Mouse (Mus musculus) brain, embryonic 14.5 days (tissue): ENCODE measurements around the gene Fggy.

Source experiments
- CTCF ChIP-seq: fragments of 200-500 bp; IDR thresholded peaks from 2 replicates; pipeline ENCODE4 v1.5.1; 2012; ENCODE audit warnings: inconsistent platforms, mild to moderate bottlenecking, moderate library complexity, borderline replicate concordance; ENCODE audit not compliant: insufficient read depth, insufficient read length; ENCODE audit errors: extremely low read depth
- POLR2A ChIP-seq: fragments of 200-500 bp; IDR thresholded peaks from 2 replicates; pipeline ENCODE4 v1.6.1; 2012; ENCODE audit warnings: mild to moderate bottlenecking, inconsistent platforms, borderline replicate concordance; ENCODE audit not compliant: poor library complexity, insufficient read depth, insufficient read length, severe bottlenecking; ENCODE audit errors: extremely low read depth

DNA sequence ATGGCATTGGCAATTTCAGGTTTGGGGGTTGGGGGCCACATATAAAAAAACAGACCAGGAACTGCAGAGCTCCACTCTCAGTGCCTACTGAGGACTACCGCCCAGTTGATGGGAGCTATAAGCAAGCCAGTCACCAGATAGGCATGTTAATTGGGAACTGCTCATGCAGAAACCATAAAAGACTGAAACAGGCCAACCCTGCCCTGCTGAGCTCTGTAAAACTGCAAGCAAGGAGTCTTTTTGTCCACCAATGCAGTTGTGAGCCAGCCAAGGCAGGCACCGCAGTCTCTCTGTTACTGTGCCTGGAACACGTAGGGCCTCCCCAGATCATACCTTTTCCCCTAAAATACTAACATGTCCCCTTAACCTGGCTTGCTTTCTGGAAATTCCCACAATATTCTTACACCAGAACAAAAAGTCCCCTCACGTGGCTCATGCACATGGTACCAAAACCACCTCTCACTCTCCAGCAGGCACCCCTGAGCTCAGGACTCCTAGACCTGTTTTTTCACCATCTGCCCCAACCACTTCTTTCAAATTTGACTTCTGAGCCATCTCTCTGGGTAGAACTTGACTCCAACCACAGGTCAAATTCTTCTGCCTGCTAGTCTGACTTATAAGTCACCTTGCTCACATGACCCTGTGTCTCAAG is 377.2 kb downstream of the Fggy start:
- TF ChIP-seq CTCF (no peak), POLR2A (no peak)
